Mouse (Mus musculus) ovary, postnatal 10 days (tissue): Measurements from ENCODE around the gene Lad1.

ENCODE experiments used
- DNase-seq: peaks from one replicate; pipeline ENCODE4 v3.0.0; 2022; ENCODE audit warnings: low spot score

Lad1 gene

DNA sequence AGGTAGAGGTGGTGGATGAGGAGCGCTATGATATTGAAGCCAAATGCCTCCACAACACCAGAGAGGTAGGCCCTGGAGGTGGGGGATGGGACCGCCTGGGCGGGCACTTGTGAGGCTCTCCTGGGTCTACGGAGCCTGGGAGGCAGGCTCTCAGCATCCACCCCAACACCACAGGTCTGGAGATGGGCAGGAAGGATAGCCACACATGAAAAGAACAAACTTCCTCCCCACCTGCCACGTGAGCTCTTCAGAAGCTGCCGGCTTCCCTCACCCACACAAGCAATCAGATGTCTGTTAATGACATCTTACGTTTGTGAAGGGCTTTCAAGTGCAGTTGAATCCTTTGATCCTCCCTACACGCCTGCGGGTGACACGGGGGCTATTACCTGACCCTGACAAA, 10.9 kb upstream of the Lad1 start:
- no peak for DNase-seq

DNA sequence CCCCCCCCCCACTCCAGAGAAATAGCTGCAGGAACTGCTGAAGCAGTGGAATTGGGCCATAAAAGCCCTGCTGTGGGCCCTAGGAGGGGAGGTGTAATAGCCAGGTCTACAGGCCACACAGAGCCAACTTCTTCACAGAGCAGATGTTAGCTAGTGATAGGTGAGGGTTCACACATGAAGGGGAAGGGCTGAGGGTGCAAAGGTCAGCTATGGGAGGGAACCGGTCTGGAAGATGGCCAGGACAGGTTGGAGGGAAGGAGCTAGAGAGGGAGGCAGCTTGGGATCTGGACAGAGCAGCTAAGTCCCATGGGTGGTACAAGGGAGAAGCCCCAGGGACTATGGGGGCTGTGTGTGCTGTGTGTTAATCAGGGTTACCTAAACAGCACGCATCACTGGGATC, 8.2 kb upstream of the Lad1 start:
- DNase-seq: no peak

- DNase-seq: peak; percentile 79
Measured at GRCm38 (mm10) chr1:135811016-135811646, 7.3 kb upstream of the Lad1 start.

DNA sequence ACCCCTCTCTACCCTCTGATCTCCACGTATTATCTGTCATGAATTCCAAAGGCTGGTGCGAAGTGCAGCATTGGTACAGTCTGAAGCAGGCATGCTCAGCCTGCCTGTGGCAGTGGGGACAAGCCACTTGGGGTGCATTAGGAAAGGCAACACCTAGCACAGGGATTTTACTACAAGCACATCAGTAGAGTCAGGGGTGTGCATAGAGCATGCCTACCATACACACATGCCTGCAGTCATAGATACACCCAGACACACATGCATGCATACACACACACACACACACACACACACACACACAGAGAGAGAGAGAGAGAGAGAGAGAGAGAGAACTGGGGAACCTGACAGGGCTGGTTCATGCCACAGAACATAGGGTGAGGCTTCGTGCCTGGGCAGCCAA, 6.2 kb upstream of the Lad1 start:
- DNase-seq: no peak

DNA sequence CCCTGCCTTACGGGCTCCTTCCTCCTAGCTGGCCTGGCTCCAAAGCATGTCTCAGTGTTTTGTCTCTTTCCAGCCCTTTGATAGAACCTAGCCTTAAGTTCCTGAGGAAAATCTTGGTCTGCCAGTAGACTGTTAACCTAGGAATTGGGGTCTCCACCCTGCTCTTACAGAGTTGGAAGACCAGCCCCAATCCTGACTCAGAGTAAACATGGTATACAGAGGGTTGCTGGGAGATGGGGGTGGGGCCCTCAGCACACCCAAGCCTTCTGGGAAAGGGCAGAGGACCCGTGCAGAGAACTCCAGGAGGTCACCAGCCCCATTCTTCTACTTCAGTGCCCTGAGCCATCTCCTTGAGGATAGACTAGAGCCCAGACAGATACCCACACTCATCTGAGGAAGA, 5.8 kb upstream of the Lad1 start:
- no peak for DNase-seq

DNA sequence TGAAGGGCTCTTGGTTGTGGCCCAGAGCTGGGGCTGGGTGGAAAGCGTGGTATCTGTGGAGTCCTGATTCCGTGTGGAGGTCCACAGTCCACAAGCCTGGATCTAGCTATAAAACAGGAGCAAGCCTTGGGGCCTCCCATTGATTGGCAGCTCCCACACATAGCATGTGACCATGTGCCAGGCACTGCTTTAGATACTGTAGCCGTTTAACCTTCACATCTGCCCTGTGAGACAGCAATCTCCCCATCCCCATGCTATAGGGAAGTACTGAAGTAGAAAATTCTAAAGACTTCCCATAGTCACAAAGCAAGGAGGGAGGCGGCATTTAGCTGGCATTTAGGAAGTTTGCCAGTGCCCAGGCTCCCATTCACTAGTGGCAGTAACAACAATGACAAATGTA, 5.3 kb upstream of the Lad1 start:
- DNase-seq: no peak

- DNase-seq: no peak
Measured at GRCm38 (mm10) chr1:135813687-135814395, 4.6 kb upstream of the Lad1 start.

GRCm38 (mm10) chr1:135814531-135814930, 3.9 kb upstream of the Lad1 start:
- DNase-seq: no peak

DNA sequence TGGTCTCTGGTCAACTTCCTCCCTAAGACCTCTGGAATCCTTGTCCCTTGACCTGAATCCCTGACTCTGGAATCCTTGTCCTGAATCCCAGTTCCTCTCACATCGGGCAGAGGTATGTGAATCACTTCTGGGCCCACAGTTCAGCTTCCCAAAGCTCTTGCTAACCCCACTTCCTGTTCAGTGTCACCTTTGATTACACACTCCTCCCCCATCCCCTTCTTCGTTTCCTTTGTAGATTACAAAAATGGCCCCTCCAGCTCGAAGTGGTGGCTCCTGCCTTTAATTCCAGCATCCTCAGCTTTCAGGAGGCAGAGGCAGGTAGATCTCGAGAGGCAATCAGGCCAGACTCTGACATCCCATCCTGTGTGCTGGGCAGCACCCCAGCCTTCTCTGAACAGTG, 803 bp upstream of the Lad1 start:
- DNase-seq: no peak

GRCm38 (mm10) chr1:135820071-135820470, 1.7 kb downstream of the Lad1 start:
- no peak for DNase-seq

GRCm38 (mm10) chr1:135820736-135821364, 2.5 kb downstream of the Lad1 start:
- no peak for DNase-seq

DNA sequence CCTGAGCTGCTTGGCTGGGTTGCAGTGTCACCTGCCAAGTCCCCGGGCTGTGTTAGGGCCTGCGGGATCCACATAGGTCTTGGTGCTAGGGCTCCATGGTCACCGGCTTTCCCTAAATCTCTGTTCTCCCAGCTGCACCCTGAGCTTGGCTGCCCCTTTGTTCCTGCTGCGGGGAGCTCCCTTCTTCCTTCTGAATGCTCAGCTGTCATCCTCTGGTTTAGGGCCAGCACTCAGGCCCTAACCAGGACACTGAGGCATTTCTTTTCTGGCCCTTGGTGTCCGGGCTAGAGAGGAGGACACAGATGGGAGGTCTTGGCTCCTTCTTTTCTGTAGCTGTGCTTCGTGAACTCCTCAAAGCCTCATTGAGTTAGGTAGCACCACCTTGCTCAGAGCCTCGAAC, 3.4 kb downstream of the Lad1 start:
- no peak for DNase-seq

- DNase-seq: no peak
Measured at GRCm38 (mm10) chr1:135828918-135829317, 10.5 kb downstream of the Lad1 start.

DNA sequence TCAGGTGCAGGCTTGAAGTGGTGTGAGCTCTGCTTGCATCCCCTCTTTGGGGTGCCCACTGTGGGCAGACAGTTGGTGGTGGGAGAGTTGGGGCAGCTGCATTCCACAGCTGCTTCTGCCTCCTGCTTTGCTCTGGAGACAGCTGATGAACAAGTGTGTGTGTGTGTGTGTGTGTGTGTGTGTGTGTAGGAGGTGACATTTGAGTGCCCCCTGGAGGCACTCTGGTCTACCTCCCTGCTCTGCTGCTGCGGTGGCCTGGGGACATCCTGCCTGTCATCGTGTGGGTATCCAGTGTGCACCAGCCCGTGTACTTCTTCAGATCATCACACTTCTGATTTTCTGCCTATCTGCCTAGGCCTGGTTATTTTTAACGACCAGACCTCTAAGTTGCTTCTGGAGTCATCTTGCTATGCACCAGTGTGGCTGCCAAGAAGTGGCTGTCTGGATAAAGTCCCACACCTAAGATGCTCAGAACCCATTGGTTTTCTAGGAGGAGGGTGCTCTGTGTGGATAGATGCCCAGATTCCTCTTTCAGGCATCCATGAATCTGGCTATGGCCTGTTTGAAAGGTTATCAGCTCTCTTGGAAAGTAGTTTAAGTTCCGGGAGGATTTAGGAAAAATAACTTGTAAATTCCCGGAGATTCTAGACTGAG, 15.9 kb downstream of the Lad1 start:
- DNase-seq: no peak

DNA sequence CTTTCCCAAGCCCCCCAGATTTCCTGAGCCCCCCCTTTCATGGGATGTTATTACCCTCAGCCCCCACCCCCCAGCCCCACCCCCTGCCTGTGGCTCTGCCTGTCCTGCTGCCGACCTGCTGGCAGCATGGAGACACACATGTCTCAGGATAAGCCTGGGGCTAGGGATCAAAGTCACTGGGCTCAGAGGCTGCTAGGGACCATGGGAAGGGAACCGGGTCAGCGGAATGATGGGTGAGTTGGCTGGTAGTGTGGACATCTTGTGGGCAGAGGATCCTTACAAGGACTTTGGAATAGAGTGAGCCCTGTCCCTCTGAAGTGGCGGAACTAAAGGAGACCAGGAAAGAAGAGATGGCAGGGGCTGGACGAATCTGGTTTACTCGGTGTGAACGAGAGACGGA, 16.6 kb downstream of the Lad1 start:
- no peak for DNase-seq

- no peak for DNase-seq
Measured at GRCm38 (mm10) chr1:135835716-135836483, 17.5 kb downstream of the Lad1 start, which contains the start of gene Tnnt2. Gene Tnnt2 (plus strand): TSS chr1:135836354.

DNA sequence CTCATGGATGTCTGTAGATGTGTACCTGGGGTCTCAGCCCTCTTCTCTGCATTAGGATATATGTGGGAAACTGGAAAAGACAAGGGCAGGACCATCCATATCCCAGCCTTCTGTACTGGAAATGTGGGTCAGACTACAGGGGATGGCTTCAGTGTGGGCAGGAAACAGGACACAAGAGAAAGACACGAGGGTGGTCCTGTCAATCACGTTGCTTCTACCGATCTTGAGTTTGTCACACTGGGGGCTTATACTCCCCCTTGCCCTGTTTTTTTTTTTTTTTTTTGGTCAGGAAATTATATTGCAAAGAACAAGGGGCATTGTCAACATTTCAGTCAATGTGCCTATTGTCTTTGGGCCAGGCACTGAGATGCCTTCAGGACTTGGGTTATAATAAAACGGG, 20.2 kb downstream of the Lad1 start:
- DNase-seq: no peak

DNA sequence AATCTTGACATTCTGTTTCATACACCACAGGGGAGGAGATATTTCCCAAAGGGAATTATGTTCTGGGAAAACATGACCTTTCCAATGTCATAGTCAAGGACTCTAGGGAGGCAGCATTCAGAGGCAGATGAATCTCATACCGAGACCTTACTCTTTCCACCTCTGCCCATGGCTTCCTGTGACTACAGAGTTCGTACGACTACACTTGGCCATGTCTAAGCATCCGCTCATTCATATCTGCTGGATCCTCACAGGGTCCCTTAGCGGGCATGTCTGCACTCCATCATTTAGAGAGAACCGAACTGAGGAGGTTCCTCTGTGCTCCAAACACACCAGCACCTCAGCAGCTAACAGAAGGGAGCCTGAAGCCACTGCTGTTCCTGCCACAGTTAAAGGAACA, 20.7 kb downstream of the Lad1 start:
- no peak for DNase-seq

- DNase-seq: no peak
Measured at GRCm38 (mm10) chr1:135840675-135841395, 22.4 kb downstream of the Lad1 start.

- DNase-seq: no peak
Measured at GRCm38 (mm10) chr1:135843519-135844262, 25.3 kb downstream of the Lad1 start.

- DNase-seq: no peak
Measured at GRCm38 (mm10) chr1:135844481-135844880, 26.1 kb downstream of the Lad1 start.
